Mouse (Mus musculus) limb, embryonic 11.5 days (tissue): ENCODE measurements around the gene Tnf. TPM values are rescaled to one million over a fixed set of nuclear protein-coding genes. Genes with fewer than 3 reads are reported as not detected.
A peak's percentile ranks its signal among the peaks of the same experiment; 100 is the strongest.

Experiments used
- ATAC-seq: fragments of 200-750 bp; cut with Nextera tagmentation; 2 replicates; pipeline ENCODE4 v1.8.0; 2017; ENCODE audit warnings: low read depth; ENCODE audit not compliant: insufficient number of reproducible peaks, low FRiP score, low TSS enrichment
- DNase-seq: peaks from one replicate; pipeline ENCODE4 v3.0.0-alpha.2; 2015; ENCODE audit warnings: low spot score
- H3K27ac ChIP-seq: fragments of 300-500 bp; sonication (generic); replicated peaks from 2 replicates; pipeline ENCODE4 v1.5.1; 2014; ENCODE audit warnings: low read depth, mild to moderate bottlenecking, low read length
- H3K27me3 ChIP-seq: fragments of 300-500 bp; sonication (generic); 2 replicates; pipeline ENCODE4 v1.6.1; 2014; ENCODE audit warnings: mild to moderate bottlenecking, low read length, mixed read lengths; ENCODE audit not compliant: control insufficient read depth, insufficient read depth
- H3K36me3 ChIP-seq: fragments of 300-500 bp; sonication (generic); 2 replicates; pipeline ENCODE4 v1.6.1; 2014; ENCODE audit warnings: mild to moderate bottlenecking, low read length, moderate library complexity, mixed read lengths; ENCODE audit not compliant: control insufficient read depth, insufficient read depth
- H3K4me1 ChIP-seq: fragments of 300-500 bp; sonication (generic); 2 replicates; pipeline ENCODE4 v1.6.1; 2014; ENCODE audit warnings: low read length, mixed read lengths; ENCODE audit not compliant: control insufficient read depth, insufficient read depth
- H3K4me2 ChIP-seq: fragments of 300-500 bp; sonication (generic); 2 replicates; pipeline ENCODE4 v1.6.1; 2014; ENCODE audit warnings: low read depth, mild to moderate bottlenecking, moderate library complexity; ENCODE audit not compliant: severe bottlenecking
- H3K4me3 ChIP-seq: fragments of 300-500 bp; sonication (generic); 2 replicates; pipeline ENCODE4 v1.5.1; 2014; ENCODE audit warnings: low read depth, low read length
- H3K9ac ChIP-seq: fragments of 300-500 bp; sonication (generic); 2 replicates; pipeline ENCODE4 v1.6.1; 2014; ENCODE audit warnings: mild to moderate bottlenecking, low read length
- H3K9me3 ChIP-seq: fragments of 300-500 bp; sonication (generic); 2 replicates; pipeline ENCODE4 v1.6.1; 2016; ENCODE audit warnings: low read length; ENCODE audit not compliant: control insufficient read depth
- WGBS: fragments of 180-500 bp; shearing (Covaris S2); extraction: QIAGEN DNeasy Blood & Tissue Kit; methylation state at CpG from one replicate; pipeline ENCODE4 v1.1.7; 2014; 5-methylcytosine and 5-hydroxymethylcytosine counted together
- polyA plus RNA-seq: library from polyadenylated mRNA; unstranded; fragments of >200 nt; fragmentation: Nextera tagmentation; extraction: Ambion mirVana; gene quantifications from 2 replicates; pipeline ENCODE4 v1.2.1, GENCODE M21; 2014

Tnf gene
- polyA plus RNA-seq = not detected in 2 replicates

GRCm38 (mm10) chr17:35201787-35202186 lies at the start of gene Tnf:
Tnf (minus strand) TSS chr17:35202007.
- H3K4me2 ChIP-seq = no peak within 1 kb of the TSS
- no peak within 1 kb of the TSS for H3K9ac ChIP-seq
- H3K27me3 ChIP-seq = peaks cover 22% of the 10 kb centered on the region
- H3K4me3 ChIP-seq = no peak within 1 kb of the TSS
- H3K4me1 ChIP-seq = peaks cover 2% of the 10 kb centered on the region; the same call in 1 of the 2 replicates
- ATAC-seq = no peak
- no peaks in the 10 kb centered on the region for H3K9me3 ChIP-seq
- H3K27ac ChIP-seq = no peak within 1 kb of the TSS
- DNase-seq = no peak
- H3K36me3 ChIP-seq = no peaks in the 10 kb centered on the region
- 30% methylated on average over 13 of the region's 13 CpGs for WGBS

- DNase-seq (no peak), ATAC-seq (no peak)
- H3K9me3 ChIP-seq = no peaks in the 10 kb centered on the region
- H3K4me1 ChIP-seq = no peaks in the 10 kb centered on the region
- H3K4me2 ChIP-seq = no peak overlapping the region
- H3K27me3 ChIP-seq = no peaks in the 10 kb centered on the region
- no peak overlapping the region for H3K4me3 ChIP-seq
- no peak overlapping the region for H3K9ac ChIP-seq
- no peak overlapping the region for H3K27ac ChIP-seq
- WGBS = 87% methylated on average over 15 of the region's 15 CpGs
- H3K36me3 ChIP-seq = peaks cover 60% of the 10 kb centered on the region
These were observed 49.4 kb upstream of the Tnf start for GRCm38 (mm10) chr17:35251162-35251719.

GRCm38 (mm10) chr17:35250348-35251120 lies 48.7 kb upstream of the Tnf start:
- Histone ChIP-seq H3K27me3 (no peaks in the 10 kb centered on the region), H3K4me1 (no peaks in the 10 kb centered on the region), H3K4me2 (no peak overlapping the region), H3K27ac (no peak overlapping the region), H3K9me3 (no peaks in the 10 kb centered on the region), H3K36me3 (peaks cover 66% of the 10 kb centered on the region), H3K4me3 (no peak overlapping the region), H3K9ac (no peak overlapping the region)
- ATAC-seq = no peak
- WGBS = 86% methylated on average over 3 of the region's 3 CpGs
- no peak for DNase-seq

GRCm38 (mm10) chr17:35249451-35250197 lies 47.8 kb upstream of the Tnf start:
- Histone ChIP-seq H3K9ac (no peak overlapping the region), H3K4me1 (peaks cover 4% of the 10 kb centered on the region), H3K4me2 (no peak overlapping the region), H3K36me3 (peaks cover 73% of the 10 kb centered on the region), H3K9me3 (no peaks in the 10 kb centered on the region), H3K27ac (no peak overlapping the region), H3K4me3 (no peak overlapping the region), H3K27me3 (no peaks in the 10 kb centered on the region)
- WGBS = 93% methylated on average over 19 of the region's 19 CpGs
- DNase-seq = no peak
- ATAC-seq = no peak

- ATAC-seq = no peak
- no peaks in the 10 kb centered on the region for H3K9me3 ChIP-seq
- no peak for DNase-seq
- peaks cover 11% of the 10 kb centered on the region for H3K4me1 ChIP-seq
- no peak overlapping the region for H3K27ac ChIP-seq
- H3K9ac ChIP-seq = no peak overlapping the region
- H3K4me3 ChIP-seq = no peak overlapping the region
- H3K27me3 ChIP-seq = no peaks in the 10 kb centered on the region
- 92% methylated on average over 14 of the region's 14 CpGs for WGBS
- no peak overlapping the region for H3K4me2 ChIP-seq
- peaks cover 74% of the 10 kb centered on the region for H3K36me3 ChIP-seq
These were observed 47.2 kb upstream of the Tnf start for GRCm38 (mm10) chr17:35248986-35249385.

- H3K9me3 ChIP-seq = no peaks in the 10 kb centered on the region
- peaks cover 72% of the 10 kb centered on the region for H3K36me3 ChIP-seq
- peaks cover 17% of the 10 kb centered on the region for H3K4me1 ChIP-seq
- no peak for DNase-seq
- no peak overlapping the region for H3K4me3 ChIP-seq
- H3K4me2 ChIP-seq = no peak overlapping the region
- H3K27me3 ChIP-seq = no peaks in the 10 kb centered on the region
- WGBS = 83% methylated on average over 7 of the region's 7 CpGs
- ATAC-seq = no peak
- H3K27ac ChIP-seq = no peak overlapping the region
- H3K9ac ChIP-seq = no peak overlapping the region
These were observed 45.3 kb upstream of the Tnf start for GRCm38 (mm10) chr17:35247144-35247543.

GRCm38 (mm10) chr17:35245731-35246623 lies 44.2 kb upstream of the Tnf start:
- ATAC-seq (no peak), DNase-seq (no peak)
- Histone ChIP-seq H3K9ac (no peak overlapping the region), H3K27ac (no peak overlapping the region), H3K4me2 (no peak overlapping the region), H3K9me3 (no peaks in the 10 kb centered on the region), H3K4me3 (0 out of 2 replicates have a peak overlapping the region, but pooled peaks have one; percentile 2), H3K27me3 (no peaks in the 10 kb centered on the region), H3K4me1 (peaks cover 17% of the 10 kb centered on the region), H3K36me3 (peaks cover 67% of the 10 kb centered on the region)
- 87% methylated on average over 15 of the region's 15 CpGs for WGBS

GRCm38 (mm10) chr17:35244999-35245398 lies 43.2 kb upstream of the Tnf start:
- no peak overlapping the region for H3K27ac ChIP-seq
- 86% methylated on average over 2 of the region's 2 CpGs for WGBS
- peak overlapping the region; percentile 3; the same call in 1 of the 2 replicates for H3K9ac ChIP-seq
- no peaks in the 10 kb centered on the region for H3K27me3 ChIP-seq
- H3K4me3 ChIP-seq = peak overlapping the region; percentile 98; the same call in 1 of the 2 replicates
- peak overlapping the region; percentile 94; the same call in 1 of the 2 replicates for H3K4me2 ChIP-seq
- peaks cover 22% of the 10 kb centered on the region for H3K4me1 ChIP-seq
- ATAC-seq (no peak), DNase-seq (no peak)
- H3K9me3 ChIP-seq = no peaks in the 10 kb centered on the region
- peaks cover 57% of the 10 kb centered on the region for H3K36me3 ChIP-seq
